Mouse (Mus musculus) limb, embryonic 13.5 days (tissue): ENCODE measurements around the gene N4bp2l1. TPM values are rescaled to one million over a fixed set of nuclear protein-coding genes. Genes with fewer than 3 reads are reported as not detected.
A peak's percentile ranks its signal among the peaks of the same experiment; 100 is the strongest.

Experiments used
- ATAC-seq: fragments of 200-750 bp; cut with Nextera tagmentation; 2 replicates; pipeline ENCODE4 v1.8.0; 2017; ENCODE audit warnings: low read depth, moderate number of reproducible peaks, moderate TSS enrichment; ENCODE audit not compliant: low FRiP score
- H3K27ac ChIP-seq: fragments of 300-500 bp; sonication (generic); 2 replicates; pipeline ENCODE4 v1.5.1; 2015; ENCODE audit warnings: inconsistent platforms, mild to moderate bottlenecking, moderate library complexity
- H3K27me3 ChIP-seq: fragments of 300-500 bp; sonication (generic); 2 replicates; pipeline ENCODE4 v1.6.1; 2015; ENCODE audit warnings: mild to moderate bottlenecking, inconsistent platforms
- H3K36me3 ChIP-seq: fragments of 300-500 bp; sonication (generic); 2 replicates; pipeline ENCODE4 v1.6.1; 2015; ENCODE audit warnings: inconsistent platforms, mild to moderate bottlenecking, moderate library complexity
- H3K4me1 ChIP-seq: fragments of 300-500 bp; sonication (generic); 2 replicates; pipeline ENCODE4 v1.6.1; 2015; ENCODE audit warnings: inconsistent platforms
- H3K4me2 ChIP-seq: fragments of 300-500 bp; sonication (generic); replicated peaks from 2 replicates; pipeline ENCODE4 v1.6.1; 2015; ENCODE audit warnings: inconsistent platforms, mild to moderate bottlenecking, moderate library complexity
- H3K4me3 ChIP-seq: fragments of 300-500 bp; sonication (generic); 2 replicates; pipeline ENCODE4 v1.5.1; 2015; ENCODE audit warnings: moderate library complexity, mild to moderate bottlenecking, inconsistent platforms
- H3K9ac ChIP-seq: fragments of 300-500 bp; sonication (generic); 2 replicates; pipeline ENCODE4 v1.6.1; 2015; ENCODE audit warnings: mild to moderate bottlenecking, inconsistent platforms
- H3K9me3 ChIP-seq: fragments of 300-500 bp; sonication (generic); 2 replicates; pipeline ENCODE4 v1.6.1; 2016; ENCODE audit warnings: inconsistent platforms
- WGBS: fragments of 180-500 bp; shearing (Covaris S2); methylation state at CpG from one replicate; pipeline ENCODE4 v1.1.7; 2015; 5-methylcytosine and 5-hydroxymethylcytosine counted together
- polyA plus RNA-seq: library from polyadenylated mRNA; unstranded; fragments of >200 nt; fragmentation: Nextera tagmentation; extraction: Ambion mirVana; gene quantifications from 2 replicates; pipeline ENCODE4 v1.2.1, GENCODE M21; 2015

N4bp2l1 gene
- polyA plus RNA-seq, 1 experiment from 2014 or later, result 5.4 TPM

GRCm38 (mm10) chr5:150551637-150552036 is 45.4 kb downstream of the N4bp2l1 start:
- no peak overlapping the region for H3K27ac ChIP-seq
- H3K36me3 ChIP-seq, result peaks cover 60% of the 10 kb centered on the region
- H3K27me3 ChIP-seq, result no peaks in the 10 kb centered on the region
- H3K4me3 ChIP-seq, result no peak overlapping the region
- no peak overlapping the region for H3K4me2 ChIP-seq
- no peaks in the 10 kb centered on the region for H3K4me1 ChIP-seq
- ATAC-seq, result no peak
- 54% methylated on average over 3 of the region's 3 CpGs for WGBS
- no peak overlapping the region for H3K9ac ChIP-seq
- no peaks in the 10 kb centered on the region for H3K9me3 ChIP-seq

DNA sequence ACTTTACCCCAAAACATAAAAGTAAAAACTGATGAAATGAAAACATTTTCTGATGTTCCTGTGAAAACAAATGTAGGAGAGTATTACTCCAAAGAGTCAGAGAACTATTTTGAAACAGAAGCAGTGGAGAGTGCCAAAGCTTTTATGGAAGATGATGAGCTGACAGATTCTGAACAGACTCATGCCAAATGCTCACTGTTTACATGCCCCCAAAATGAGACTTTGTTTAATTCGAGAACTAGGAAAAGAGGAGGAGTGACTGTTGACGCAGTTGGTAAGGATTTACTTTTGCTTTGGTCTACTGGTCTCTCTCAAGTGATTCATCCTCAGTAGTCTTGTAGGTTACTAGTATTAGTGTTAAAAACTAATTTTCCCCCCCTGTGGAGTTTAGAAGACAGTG is 53.8 kb downstream of the N4bp2l1 start:
- peaks cover 27% of the 10 kb centered on the region for H3K36me3 ChIP-seq
- H3K9me3 ChIP-seq, result no peaks in the 10 kb centered on the region
- ATAC-seq, result no peak
- H3K4me3 ChIP-seq, result no peak overlapping the region
- no peak overlapping the region for H3K4me2 ChIP-seq
- no peaks in the 10 kb centered on the region for H3K4me1 ChIP-seq
- WGBS, result 96% methylated on average over 2 of the region's 2 CpGs
- no peak overlapping the region for H3K27ac ChIP-seq
- no peak overlapping the region for H3K9ac ChIP-seq
- no peaks in the 10 kb centered on the region for H3K27me3 ChIP-seq

DNA sequence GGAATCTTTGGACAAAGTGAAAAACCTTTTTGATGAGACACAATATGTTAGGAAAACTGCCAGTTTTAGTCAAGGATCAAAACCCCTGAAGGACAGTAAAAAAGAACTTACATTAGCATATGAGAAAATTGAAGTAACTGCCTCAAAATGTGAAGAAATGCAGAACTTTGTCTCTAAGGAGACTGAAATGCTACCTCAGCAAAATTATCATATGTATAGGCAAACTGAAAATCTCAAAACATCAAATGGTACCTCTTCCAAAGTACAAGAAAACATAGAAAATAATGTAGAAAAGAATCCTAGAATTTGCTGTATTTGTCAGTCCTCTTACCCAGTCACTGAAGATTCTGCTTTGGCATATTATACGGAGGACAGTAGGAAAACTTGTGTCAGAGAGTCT is 55.7 kb downstream of the N4bp2l1 start:
- WGBS, result 97% methylated on average over 1 of the region's 1 CpGs
- no peak overlapping the region for H3K4me3 ChIP-seq
- no peak overlapping the region for H3K9ac ChIP-seq
- H3K27me3 ChIP-seq, result no peaks in the 10 kb centered on the region
- no peaks in the 10 kb centered on the region for H3K4me1 ChIP-seq
- peaks cover 42% of the 10 kb centered on the region for H3K36me3 ChIP-seq
- no peak overlapping the region for H3K4me2 ChIP-seq
- peaks cover 3% of the 10 kb centered on the region; the same call in 1 of the 2 replicates for H3K9me3 ChIP-seq
- H3K27ac ChIP-seq, result no peak overlapping the region
- no peak for ATAC-seq

DNA sequence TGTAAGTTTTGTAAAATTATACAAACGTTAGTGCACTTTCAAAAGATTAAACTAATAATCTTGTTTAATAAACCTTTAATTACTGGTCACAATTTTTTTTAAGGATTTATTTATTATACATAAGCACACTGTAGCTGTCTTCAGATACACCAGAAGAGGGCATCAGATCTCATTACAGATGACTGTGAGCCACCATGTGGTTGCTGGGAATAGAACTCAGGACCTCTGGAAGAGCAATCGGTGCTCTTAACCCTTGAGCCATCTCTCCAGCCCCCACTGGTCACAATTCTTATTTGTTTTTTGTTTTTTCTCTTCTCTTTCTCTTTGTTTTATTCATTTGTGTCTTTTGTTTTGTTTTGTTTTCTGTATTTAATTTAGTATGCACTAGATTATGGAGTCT is 71.7 kb downstream of the N4bp2l1 start:
- Histone ChIP-seq H3K4me3 (no peak overlapping the region), H3K36me3 (peaks cover 11% of the 10 kb centered on the region), H3K9me3 (no peaks in the 10 kb centered on the region), H3K27ac (no peak overlapping the region), H3K9ac (no peak overlapping the region), H3K27me3 (no peaks in the 10 kb centered on the region), H3K4me1 (peaks cover 12% of the 10 kb centered on the region), H3K4me2 (no peak overlapping the region)
- no peak for ATAC-seq
- WGBS, result 91% methylated on average over 2 of the region's 2 CpGs

GRCm38 (mm10) chr5:150522867-150523234 is 74.1 kb downstream of the N4bp2l1 start:
- Histone ChIP-seq H3K9me3 (no peaks in the 10 kb centered on the region), H3K9ac (peak overlapping the region; percentile 93), H3K4me2 (peak overlapping the region; percentile 69), H3K27ac (peak overlapping the region; percentile 75), H3K4me1 (peaks cover 12% of the 10 kb centered on the region), H3K27me3 (no peaks in the 10 kb centered on the region), H3K4me3 (peak overlapping the region; percentile 77), H3K36me3 (peaks cover 4% of the 10 kb centered on the region; the same call in 1 of the 2 replicates)
- 6% methylated on average over 11 of the region's 11 CpGs for WGBS
- ATAC-seq, result 0 out of 2 replicates have a peak, but pooled peaks have one; percentile 29

DNA sequence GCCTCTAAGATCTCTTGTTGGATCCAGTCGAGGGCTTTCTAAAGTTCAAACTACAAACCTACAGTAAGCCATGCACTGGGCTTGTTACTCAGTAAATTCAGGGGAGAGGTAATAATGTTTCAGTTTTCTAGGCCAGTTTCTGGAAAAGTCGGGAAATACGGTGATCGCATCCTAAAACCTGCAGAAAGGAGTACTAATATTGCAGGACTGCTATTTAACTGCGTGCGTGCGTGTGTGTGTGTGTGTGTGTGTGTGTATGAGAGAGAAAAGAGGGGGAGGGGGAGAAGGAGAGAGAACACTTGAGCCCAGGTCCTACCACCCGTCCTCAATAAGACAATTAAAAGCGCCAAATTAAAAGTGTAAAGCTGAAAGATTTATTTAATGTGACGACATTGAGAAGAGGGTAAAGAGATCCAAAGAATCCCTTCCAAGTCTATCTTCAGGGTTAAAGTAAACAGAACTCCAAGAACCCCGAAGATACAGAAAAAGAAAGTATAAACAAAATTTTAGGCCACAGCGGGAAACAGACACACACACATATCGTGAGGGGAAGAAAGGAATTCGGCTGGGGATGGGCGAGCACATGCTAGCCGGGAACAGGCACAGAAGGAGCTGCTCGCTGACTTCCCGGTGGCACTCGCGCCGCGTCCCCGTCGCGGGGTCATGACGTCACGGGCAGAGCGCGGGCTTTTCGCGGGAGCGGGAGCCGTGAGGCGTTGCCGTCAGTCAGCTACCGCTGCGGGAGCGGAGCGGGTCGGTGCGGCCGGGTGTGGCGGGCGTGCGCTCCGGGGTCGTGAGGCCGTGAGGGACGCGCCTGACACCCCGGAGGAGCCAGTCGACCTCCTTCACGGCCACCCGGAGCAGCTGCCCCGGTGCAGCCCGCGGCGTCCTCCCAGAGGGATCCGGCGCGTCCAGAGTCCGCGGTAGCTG is 74.8 kb downstream of the N4bp2l1 start, which contains the start of gene Brca2:
Gene Brca2 (plus strand): TSS at position 694 of the 930 bp plus-strand sequence.
- WGBS, result 5% methylated on average over 63 of the region's 63 CpGs
- peak within 1 kb of the TSS; percentile 75 for H3K27ac ChIP-seq
- ATAC-seq, result peak; percentile 94
- H3K36me3 ChIP-seq, result peaks cover 4% of the 10 kb centered on the region; the same call in 1 of the 2 replicates
- peak within 1 kb of the TSS; percentile 93 for H3K9ac ChIP-seq
- H3K4me1 ChIP-seq, result peaks cover 12% of the 10 kb centered on the region
- peak within 1 kb of the TSS; percentile 69 for H3K4me2 ChIP-seq
- no peaks in the 10 kb centered on the region for H3K9me3 ChIP-seq
- H3K27me3 ChIP-seq, result no peaks in the 10 kb centered on the region
- peak within 1 kb of the TSS; percentile 77 for H3K4me3 ChIP-seq

Other genes starting within 250 kb of the N4bp2l1 start
- gene Zar1l, start 79.0 kb downstream of the N4bp2l1 start, polyA plus RNA-seq, result not detected in 2 replicates
- 25.4 and 30.7 TPM in 2 replicates for gene Brca2, start 74.6 kb downstream of the N4bp2l1 start, polyA plus RNA-seq
- gene N4bp2l2, start 69.0 kb upstream of the N4bp2l1 start, polyA plus RNA-seq, result 49.3 and 50.3 TPM in 2 replicates
- gene Pds5b, start 76.6 kb upstream of the N4bp2l1 start, polyA plus RNA-seq, result 40.3 and 43.9 TPM in 2 replicates